In the genomic region with DNA sequence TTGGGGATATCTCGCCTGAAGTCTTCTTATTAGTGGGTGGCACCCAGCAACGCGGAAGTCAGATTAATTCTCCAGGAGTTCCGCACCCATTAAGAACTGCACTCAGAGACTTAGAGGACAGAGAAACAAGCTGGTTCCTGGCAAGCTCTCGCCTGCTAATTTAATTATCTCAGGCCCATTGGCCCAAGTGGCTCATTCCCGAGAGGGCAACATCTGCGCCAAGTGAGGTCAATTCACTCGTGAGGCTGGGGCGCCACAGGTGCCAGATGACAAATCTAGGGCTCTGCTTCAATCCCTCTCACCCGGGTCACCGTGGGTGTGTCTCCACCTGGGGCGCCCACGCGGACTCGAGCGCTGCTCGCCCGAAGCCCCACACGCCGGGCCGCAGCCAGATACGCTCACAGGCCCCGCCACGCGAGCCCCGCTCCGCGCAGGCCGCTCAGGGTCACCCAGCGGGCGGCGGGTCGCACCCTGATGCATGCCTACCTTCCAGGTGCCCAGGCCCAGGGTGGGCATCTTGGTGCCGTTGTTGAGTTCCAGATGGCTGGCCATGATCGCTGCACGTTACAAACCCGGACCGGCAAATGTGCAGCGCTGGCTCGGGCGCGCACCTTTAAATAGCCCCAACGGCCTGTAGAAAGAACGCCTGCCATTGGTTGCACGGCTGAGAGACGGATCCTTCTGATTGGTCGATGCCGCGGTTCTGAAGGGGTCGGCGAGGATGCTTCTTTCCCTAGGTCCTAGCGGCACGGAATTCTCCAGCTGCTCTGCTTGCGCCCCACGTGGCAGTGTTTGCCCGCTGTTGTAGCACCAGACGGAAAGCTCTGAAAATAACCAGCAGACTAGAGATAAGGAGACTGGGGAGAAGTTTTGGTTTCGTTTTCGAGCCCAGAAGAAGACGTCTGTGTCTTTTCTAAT, we compare ENCODE assay signal across 8 mouse cellular contexts. TPM values are rescaled to one million over a fixed set of nuclear protein-coding genes. Genes with fewer than 3 reads are reported as not detected.
A peak's percentile ranks its signal among the peaks of the same experiment; 100 is the strongest.
DNase-seq lines count a peak whose midpoint lies in the region; ATAC-seq and TF ChIP-seq lines count a peak whose summit lies in the region.

Gene Akr1b3, minus strand, starts transcription at position 625 of the 918 bp plus-strand sequence.

- intact Hi-C loops in heart, adult 2 months (cut with DNase I): loop anchor here (2.0 to 5.0 kb wide), 2 partner anchors 24 to 595 kb away; partner anchors contain the start of gene Wdr91

- H3K27ac ChIP-seq in embryonic facial prominence, embryonic 14.5 days (replicated peaks; ENCODE audit: low read depth, low read length): no peak within 1 kb of the TSS
- peak within 1 kb of the TSS; percentile 94 for H3K27ac ChIP-seq in heart, adult 2 months
- H3K27ac ChIP-seq in limb, embryonic 13.5 days: no peak within 1 kb of the TSS
- H3K27ac ChIP-seq in midbrain, embryonic 16.5 days (ENCODE audit: low read length): peak within 1 kb of the TSS; percentile 58

- H3K4me1 ChIP-seq in embryonic facial prominence, embryonic 14.5 days (ENCODE audit: control insufficient read depth, insufficient read depth, low read length): peaks cover 15% of the 10 kb centered on the region; the same call in 1 of the 2 replicates
- H3K4me1 ChIP-seq in heart, adult 2 months (ENCODE audit: control insufficient read depth, insufficient read depth, low read length): peaks cover 1% of the 10 kb centered on the region
- peaks cover 18% of the 10 kb centered on the region for H3K4me1 ChIP-seq in limb, embryonic 13.5 days
- peaks cover 9% of the 10 kb centered on the region for H3K4me1 ChIP-seq in midbrain, embryonic 16.5 days (ENCODE audit: control insufficient read depth, insufficient read depth, low read length)

- TF ChIP-seq CTCF in heart, adult 2 months (IDR thresholded peaks at IDR 0.05): peak; percentile 52

- peak within 1 kb of the TSS; percentile 70 for H3K4me3 ChIP-seq in embryonic facial prominence, embryonic 14.5 days (ENCODE audit: low read depth, low read length)
- peak within 1 kb of the TSS; percentile 83 for H3K4me3 ChIP-seq in heart, adult 2 months
- H3K4me3 ChIP-seq in limb, embryonic 13.5 days: peak within 1 kb of the TSS; percentile 77
- peak within 1 kb of the TSS; percentile 86 for H3K4me3 ChIP-seq in midbrain, embryonic 16.5 days (ENCODE audit: low read depth, low read length)

- H3K9ac ChIP-seq in embryonic facial prominence, embryonic 14.5 days (ENCODE audit: low read depth, low read length): peak within 1 kb of the TSS; percentile 79
- peak within 1 kb of the TSS; percentile 79 for H3K9ac ChIP-seq in heart, adult 2 months (ENCODE audit: low read depth, low read length)
- H3K9ac ChIP-seq in limb, embryonic 13.5 days: peak within 1 kb of the TSS; percentile 81
- peak within 1 kb of the TSS; percentile 81 for H3K9ac ChIP-seq in midbrain, embryonic 16.5 days (ENCODE audit: low read depth, low read length)

- peak; percentile 99 for ATAC-seq in embryonic facial prominence, embryonic 14.5 days (ENCODE audit: low read depth)
- ATAC-seq in limb, embryonic 13.5 days (ENCODE audit: low FRiP score, low read depth): peak; percentile 99
- peak; percentile 100 for ATAC-seq in midbrain, embryonic 16.5 days

- peak; percentile 86 for TF ChIP-seq EP300 in heart, adult 2 months (IDR thresholded peaks at IDR 0.05; ENCODE audit: insufficient read depth, low read depth, low read length)

- H3K27me3 ChIP-seq in embryonic facial prominence, embryonic 14.5 days (replicated peaks; ENCODE audit: control insufficient read depth, insufficient read depth, low read length): no peaks in the 10 kb centered on the region
- no peaks in the 10 kb centered on the region for H3K27me3 ChIP-seq in heart, adult 2 months (ENCODE audit: control insufficient read depth, insufficient read depth, low read length)
- H3K27me3 ChIP-seq in limb, embryonic 13.5 days: no peaks in the 10 kb centered on the region
- H3K27me3 ChIP-seq in midbrain, embryonic 16.5 days (ENCODE audit: control insufficient read depth, insufficient read depth, low read depth, low read length): no peaks in the 10 kb centered on the region

- 2% methylated on average over 59 of the region's 60 CpGs for WGBS in embryonic facial prominence, embryonic 14.5 days
- under 1% methylated on average over 60 of the region's 60 CpGs for WGBS in heart, adult 2 months
- WGBS in limb, embryonic 13.5 days: under 1% methylated on average over 60 of the region's 60 CpGs
- whole genome bisulfite sequencing in midbrain, embryonic 16.5 days: 1% methylated on average over 60 of the region's 60 CpGs

- H3K79me2 ChIP-seq in heart, adult 2 months (replicated peaks; ENCODE audit: control insufficient read depth, insufficient read depth, low read length): no peaks in the 10 kb centered on the region; the same call in 1 of the 2 replicates

- no peaks in the 10 kb centered on the region for H3K36me3 ChIP-seq in embryonic facial prominence, embryonic 14.5 days (ENCODE audit: control insufficient read depth, insufficient read depth, low read length)
- peaks cover 7% of the 10 kb centered on the region; the same call in 1 of the 2 replicates for H3K36me3 ChIP-seq in heart, adult 2 months (ENCODE audit: control insufficient read depth, insufficient read depth, low read length)
- peaks cover 3% of the 10 kb centered on the region for H3K36me3 ChIP-seq in limb, embryonic 13.5 days
- H3K36me3 ChIP-seq in midbrain, embryonic 16.5 days (ENCODE audit: control insufficient read depth, insufficient read depth, low read length): no peaks in the 10 kb centered on the region

- TF ChIP-seq POLR2A in heart, adult 2 months (IDR thresholded peaks at IDR 0.05; ENCODE audit: insufficient read depth, low read depth, low read length): peak; percentile 70

- H3K4me2 ChIP-seq in embryonic facial prominence, embryonic 14.5 days (ENCODE audit: low read depth, low read length): peak within 1 kb of the TSS; percentile 87
- peak within 1 kb of the TSS; percentile 87 for H3K4me2 ChIP-seq in limb, embryonic 13.5 days (replicated peaks)
- peak within 1 kb of the TSS; percentile 79 for H3K4me2 ChIP-seq in midbrain, embryonic 16.5 days (ENCODE audit: low read length)

- peak; percentile 100 for DNase-seq in 3T3-L1 (ENCODE audit: low read depth, low spot score)
- DNase-seq in adrenal gland, postnatal 4 days (ENCODE audit: low spot score in 2 of 2): peak; percentile 63 to 73
- peak; percentile 98 for DNase-seq in embryonic facial prominence, embryonic 14.5 days (ENCODE audit: low spot score)
- peak; percentile 86 to 94 for DNase-seq in heart, adult 2 months
- peak; percentile 90 to 91 for DNase-seq in kidney, adult 8-10 months
- DNase-seq in spleen, postnatal 10 days (ENCODE audit: low spot score in 2 of 2): peak; percentile 53 to 83

- H3K9me3 ChIP-seq in embryonic facial prominence, embryonic 14.5 days (ENCODE audit: control insufficient read depth, low read length): no peaks in the 10 kb centered on the region
- peaks cover 2% of the 10 kb centered on the region; the same call in 1 of the 2 replicates for H3K9me3 ChIP-seq in limb, embryonic 13.5 days
- no peaks in the 10 kb centered on the region for H3K9me3 ChIP-seq in midbrain, embryonic 16.5 days (replicated peaks; ENCODE audit: control insufficient read depth, low read length, poor library complexity, severe bottlenecking)

RNA-seq across cellular contexts. Expression of gene Akr1b3, which starts in this region (rescaled TPM):
- total RNA-seq in adrenal gland, postnatal 4 days (2021): 100 to 1,000 TPM; 123 to 124 TPM
- polyA plus RNA-seq in embryonic facial prominence, embryonic 14.5 days (2014; fragmentation: Nextera tagmentation; extraction: Ambion mirVana): 182 and 187 TPM in 2 replicates
- total RNA-seq in heart, adult 2 months (2021): 100 to 1,000 TPM; 266 to 282 TPM
- 352 and 459 TPM in 2 replicates for polyA plus RNA-seq in heart, adult 2 months (2012; rRNA removed)
- polyA plus RNA-seq in limb, embryonic 13.5 days (2015; fragmentation: Nextera tagmentation; extraction: Ambion mirVana): 196 and 199 TPM in 2 replicates
- polyA plus RNA-seq in midbrain, embryonic 16.5 days (2015; fragmentation: Nextera tagmentation; extraction: Ambion mirVana): 105 and 108 TPM in 2 replicates

Comparison
In these comparisons a context has a peak if more than half of its experiments do, and no peak if none do; other contexts are left out.
1. H3K27ac ChIP-seq: peak in heart, adult 2 months (single experiment) and midbrain, embryonic 16.5 days (single experiment); none in embryonic facial prominence, embryonic 14.5 days (single experiment) and limb, embryonic 13.5 days (single experiment).
2. Peak in every context shown above with its lines, with median percentiles within 50 percentile points of each other: DNase-seq, ATAC-seq, H3K4me2 ChIP-seq, H3K4me3 ChIP-seq and H3K9ac ChIP-seq.